ENCODE assay signal across 11 mouse cellular contexts in genomic region chr10:24447135-24447534, GRCm38 (mm10).
A peak's percentile ranks its signal among the peaks of the same experiment; 100 is the strongest.
DNase-seq lines count a peak whose midpoint lies in the region; ATAC-seq and TF ChIP-seq lines count a peak whose summit lies in the region.
"Had no signal": no experiment of that assay in that cellular context is flagged by ENCODE, and none has a peak within 500 bp of the region (broad histone marks: within the 10 kb centered on the region; RNA-seq: fewer than 3 reads in every experiment).

No protein-coding gene starts in this region.

- H3K36me3 ChIP-seq in intestine, embryonic 14.5 days (ENCODE audit: control insufficient read depth, insufficient read depth, low read length): no peaks in the 10 kb centered on the region
- H3K36me3 ChIP-seq in intestine, postnatal 0 days (ENCODE audit: control insufficient read depth, insufficient read depth): no peaks in the 10 kb centered on the region
- no peaks in the 10 kb centered on the region for H3K36me3 ChIP-seq in embryonic facial prominence, embryonic 15.5 days
- no peaks in the 10 kb centered on the region for H3K36me3 ChIP-seq in forebrain, embryonic 11.5 days (ENCODE audit: control insufficient read depth, insufficient read depth, low read length)
- H3K36me3 ChIP-seq: neural tube, embryonic 13.5 days had no signal

- peak; percentile 58 for DNase-seq in intestine, embryonic 14.5 days (ENCODE audit: low spot score)
- peak; percentile 19 to 38 for DNase-seq in heart, postnatal 14 days
- peak; percentile 53 for DNase-seq in lung, postnatal 36 days
- no peak for DNase-seq in thymus, postnatal 0 days (ENCODE audit: low spot score)
- DNase-seq in forebrain, embryonic 11.5 days (ENCODE audit: low spot score): no peak
- DNase-seq in spleen, postnatal 10 days (ENCODE audit: low spot score in 2 of 2): no peak
- DNase-seq: cerebellum, postnatal 36 days had no signal

- H3K9me3 ChIP-seq in intestine, embryonic 14.5 days (ENCODE audit: control insufficient read depth, low read length): no peaks in the 10 kb centered on the region
- no peaks in the 10 kb centered on the region for H3K9me3 ChIP-seq in intestine, postnatal 0 days (ENCODE audit: control insufficient read depth)
- no peaks in the 10 kb centered on the region for H3K9me3 ChIP-seq in embryonic facial prominence, embryonic 15.5 days (replicated peaks)
- H3K9me3 ChIP-seq in forebrain, embryonic 11.5 days (ENCODE audit: control insufficient read depth, low read length): no peaks in the 10 kb centered on the region
- H3K9me3 ChIP-seq: neural tube, embryonic 13.5 days had no signal

- no peak for ATAC-seq in intestine, embryonic 14.5 days (replicated peaks; ENCODE audit: low FRiP score, low TSS enrichment, low read depth)
- no peak for ATAC-seq in intestine, postnatal 0 days
- ATAC-seq in embryonic facial prominence, embryonic 15.5 days (ENCODE audit: insufficient number of reproducible peaks, low FRiP score, low TSS enrichment, low read depth): no peak
- ATAC-seq in forebrain, embryonic 11.5 days (replicated peaks; ENCODE audit: low FRiP score): no peak

- TF ChIP-seq CTCF in intestine, postnatal 0 days (IDR thresholded peaks at IDR 0.05; ENCODE audit: low read depth): no peak

- H3K27ac ChIP-seq in intestine, embryonic 14.5 days (ENCODE audit: low read depth): peak overlapping the region; percentile 85
- no peak overlapping the region for H3K27ac ChIP-seq in intestine, postnatal 0 days (ENCODE audit: low read depth, low read length)
- peak overlapping the region; percentile 81 for H3K27ac ChIP-seq in embryonic facial prominence, embryonic 15.5 days (replicated peaks)
- H3K27ac ChIP-seq in forebrain, embryonic 11.5 days (ENCODE audit: low read depth, low read length): no peak overlapping the region
- H3K27ac ChIP-seq: neural tube, embryonic 13.5 days had no signal

- no peak overlapping the region for H3K4me3 ChIP-seq in intestine, embryonic 14.5 days (ENCODE audit: low read depth, low read length)
- no peak overlapping the region for H3K4me3 ChIP-seq in intestine, postnatal 0 days (ENCODE audit: low read depth, low read length)
- no peak overlapping the region for H3K4me3 ChIP-seq in embryonic facial prominence, embryonic 15.5 days (replicated peaks)
- H3K4me3 ChIP-seq in forebrain, embryonic 11.5 days (ENCODE audit: low read depth, low read length): no peak overlapping the region
- H3K4me3 ChIP-seq: neural tube, embryonic 13.5 days had no signal

- no peaks in the 10 kb centered on the region for H3K27me3 ChIP-seq in intestine, embryonic 14.5 days (replicated peaks; ENCODE audit: control insufficient read depth, insufficient read depth, low read length)
- no peaks in the 10 kb centered on the region for H3K27me3 ChIP-seq in intestine, postnatal 0 days (replicated peaks; ENCODE audit: control insufficient read depth, insufficient read depth, low read length)
- no peaks in the 10 kb centered on the region for H3K27me3 ChIP-seq in embryonic facial prominence, embryonic 15.5 days
- no peaks in the 10 kb centered on the region for H3K27me3 ChIP-seq in forebrain, embryonic 11.5 days (ENCODE audit: control insufficient read depth, insufficient read depth, low read length)
- H3K27me3 ChIP-seq: CH12.LX; neural tube, embryonic 13.5 days had no signal

- H3K4me1 ChIP-seq in intestine, embryonic 14.5 days (replicated peaks; ENCODE audit: control insufficient read depth, insufficient read depth, low read length): peaks cover 20% of the 10 kb centered on the region
- no peaks in the 10 kb centered on the region for H3K4me1 ChIP-seq in intestine, postnatal 0 days (replicated peaks; ENCODE audit: control insufficient read depth, insufficient read depth, low read length)
- peaks cover 16% of the 10 kb centered on the region for H3K4me1 ChIP-seq in embryonic facial prominence, embryonic 15.5 days
- H3K4me1 ChIP-seq in forebrain, embryonic 11.5 days (replicated peaks; ENCODE audit: control insufficient read depth, insufficient read depth, low read length): no peaks in the 10 kb centered on the region
- H3K4me1 ChIP-seq: neural tube, embryonic 13.5 days had no signal

- H3K9ac ChIP-seq in intestine, embryonic 14.5 days (ENCODE audit: low read length): 0 out of 2 replicates have a peak overlapping the region, but pooled peaks have one; percentile 5
- no peak overlapping the region for H3K9ac ChIP-seq in intestine, postnatal 0 days (ENCODE audit: low read depth, low read length)
- no peak overlapping the region for H3K9ac ChIP-seq in embryonic facial prominence, embryonic 15.5 days
- no peak overlapping the region for H3K9ac ChIP-seq in forebrain, embryonic 11.5 days (ENCODE audit: low read length)
- H3K9ac ChIP-seq: neural tube, embryonic 13.5 days had no signal

- H3K4me2 ChIP-seq in intestine, embryonic 14.5 days (ENCODE audit: low read length): no peak overlapping the region
- no peak overlapping the region for H3K4me2 ChIP-seq in intestine, postnatal 0 days (replicated peaks; ENCODE audit: low read depth)
- no peak overlapping the region for H3K4me2 ChIP-seq in embryonic facial prominence, embryonic 15.5 days (replicated peaks)
- H3K4me2 ChIP-seq in forebrain, embryonic 11.5 days (ENCODE audit: low read depth, low read length, severe bottlenecking): no peak overlapping the region
- H3K4me2 ChIP-seq: neural tube, embryonic 13.5 days had no signal

- intact Hi-C loops in heart, postnatal 14 days (cut with DNase I): loop anchor here (5.0 kb wide), 1 partner anchor 40 kb away; no protein-coding TSS in a partner anchor

- 33% methylated on average over 6 of the region's 6 CpGs for WGBS in intestine, embryonic 14.5 days
- 41% methylated on average over 6 of the region's 6 CpGs for WGBS in intestine, postnatal 0 days
- 62% methylated on average over 6 of the region's 6 CpGs for WGBS in embryonic facial prominence, embryonic 15.5 days
- 85% methylated on average over 6 of the region's 6 CpGs for WGBS in forebrain, embryonic 11.5 days

Comparison
In these comparisons a context has a peak if more than half of its experiments do, and no peak if none do; other contexts are left out.
1. H3K27ac ChIP-seq: peak in intestine, embryonic 14.5 days (single experiment) and embryonic facial prominence, embryonic 15.5 days (single experiment); none in intestine, postnatal 0 days (single experiment) and forebrain, embryonic 11.5 days (single experiment).
2. DNase-seq: peak in intestine, embryonic 14.5 days (single experiment), heart, postnatal 14 days (2 of 2) and lung, postnatal 36 days (single experiment); none in thymus, postnatal 0 days (single experiment), forebrain, embryonic 11.5 days (single experiment) and spleen, postnatal 10 days (0 of 2).